Mouse (Mus musculus): ENCODE results near the gene Gm43302. TPM values are rescaled to one million over a fixed set of nuclear protein-coding genes. Genes with fewer than 3 reads are reported as not detected.
"Not testable (repeated sequence)": the region's sequence is repeated elsewhere in the genome, so short reads cannot be mapped to it uniquely, and the experiment has no call there.

Gene Gm43302
- polyA plus RNA-seq, 1 experiment from 2014 or later, result not detected

DNA sequence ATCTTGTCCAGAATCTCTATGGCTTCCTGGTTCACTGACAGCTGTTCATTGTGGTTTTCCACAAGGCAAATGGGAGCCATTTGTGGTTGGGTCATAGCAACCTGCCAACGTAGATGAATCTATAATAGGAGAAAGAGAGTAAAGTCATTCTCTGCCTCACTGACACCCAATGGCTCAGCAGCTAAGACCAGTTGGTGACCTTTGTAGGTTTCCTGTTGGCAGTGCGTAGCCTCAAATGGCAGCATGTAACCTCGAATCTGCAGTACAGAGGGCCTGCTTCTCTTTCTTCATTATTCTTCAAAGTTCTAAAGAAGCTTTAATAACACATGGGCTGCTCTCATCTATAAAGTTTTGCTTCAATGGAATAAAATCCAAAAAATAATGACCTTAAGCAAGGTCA is 57.5 kb downstream of the Gm43302 start:
- not testable (repeated sequence) for H3K4me1 ChIP-seq (ENCODE audit: control insufficient read depth, insufficient read depth, low read length); H3K4me3 ChIP-seq (ENCODE audit: low read depth, low read length); H3K36me3 ChIP-seq (ENCODE audit: control insufficient read depth, insufficient read depth, low read length); H3K9ac ChIP-seq (replicated peaks; ENCODE audit: low read depth, low read length); H3K4me2 ChIP-seq (ENCODE audit: low read depth, low read length); H3K27me3 ChIP-seq (ENCODE audit: control insufficient read depth, insufficient read depth, low read length); H3K9me3 ChIP-seq (ENCODE audit: control insufficient read depth, low read length); H3K27ac ChIP-seq (ENCODE audit: low read depth, low read length); ATAC-seq (ENCODE audit: low read depth)
- WGBS, result 92% methylated on average over 3 of the region's 3 CpGs

DNA sequence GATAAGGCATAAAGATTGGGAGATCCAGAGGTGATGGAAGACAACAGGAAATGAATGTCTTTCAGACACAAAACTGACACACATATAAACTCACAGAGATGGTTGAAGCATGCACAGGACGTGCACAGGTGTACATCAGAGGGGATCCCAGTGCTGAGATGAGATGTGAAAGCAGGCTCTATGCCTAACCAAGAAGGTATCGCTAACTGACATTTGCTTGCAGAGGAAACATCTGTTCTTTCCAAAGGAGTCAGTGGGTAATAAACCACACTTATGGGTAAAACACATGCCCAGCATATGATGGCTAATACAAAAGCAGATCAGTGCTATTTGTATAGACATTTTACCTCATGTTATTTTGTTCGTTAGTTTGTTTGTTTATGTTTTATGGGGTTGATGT is 84.5 kb downstream of the Gm43302 start:
- not testable (repeated sequence) for ATAC-seq (ENCODE audit: low read depth); H3K27ac ChIP-seq (ENCODE audit: low read depth, low read length); H3K4me1 ChIP-seq (ENCODE audit: control insufficient read depth, insufficient read depth, low read length); H3K36me3 ChIP-seq (ENCODE audit: control insufficient read depth, insufficient read depth, low read length); H3K9ac ChIP-seq (replicated peaks; ENCODE audit: low read depth, low read length); H3K9me3 ChIP-seq (ENCODE audit: control insufficient read depth, low read length); H3K27me3 ChIP-seq (ENCODE audit: control insufficient read depth, insufficient read depth, low read length); H3K4me2 ChIP-seq (ENCODE audit: low read depth, low read length); H3K4me3 ChIP-seq (ENCODE audit: low read depth, low read length)
- no CpG with 5 or more reads among the region's 3 CpGs for WGBS

- not testable (repeated sequence) for H3K9me3 ChIP-seq (ENCODE audit: control insufficient read depth, low read length); H3K27ac ChIP-seq (ENCODE audit: low read depth, low read length); H3K36me3 ChIP-seq (ENCODE audit: control insufficient read depth, insufficient read depth, low read length); H3K27me3 ChIP-seq (ENCODE audit: control insufficient read depth, insufficient read depth, low read length); H3K9ac ChIP-seq (replicated peaks; ENCODE audit: low read depth, low read length); ATAC-seq (ENCODE audit: low read depth); H3K4me1 ChIP-seq (ENCODE audit: control insufficient read depth, insufficient read depth, low read length); H3K4me2 ChIP-seq (ENCODE audit: low read depth, low read length); H3K4me3 ChIP-seq (ENCODE audit: low read depth, low read length)
- 97% methylated on average over 4 of the region's 4 CpGs for WGBS
Measured at GRCm38 (mm10) chr5:105200791-105201355, 92.6 kb downstream of the Gm43302 start.

GRCm38 (mm10) chr5:105199149-105199548 is 94.3 kb downstream of the Gm43302 start:
- H3K4me3 ChIP-seq (ENCODE audit: low read depth, low read length); H3K4me1 ChIP-seq (ENCODE audit: control insufficient read depth, insufficient read depth, low read length); H3K36me3 ChIP-seq (ENCODE audit: control insufficient read depth, insufficient read depth, low read length); H3K4me2 ChIP-seq (ENCODE audit: low read depth, low read length); H3K9me3 ChIP-seq (ENCODE audit: control insufficient read depth, low read length); H3K9ac ChIP-seq (replicated peaks; ENCODE audit: low read depth, low read length); H3K27me3 ChIP-seq (ENCODE audit: control insufficient read depth, insufficient read depth, low read length); ATAC-seq (ENCODE audit: low read depth); H3K27ac ChIP-seq (ENCODE audit: low read depth, low read length): not testable (repeated sequence)
- WGBS, result 100% methylated on average over 1 of the region's 1 CpGs

DNA sequence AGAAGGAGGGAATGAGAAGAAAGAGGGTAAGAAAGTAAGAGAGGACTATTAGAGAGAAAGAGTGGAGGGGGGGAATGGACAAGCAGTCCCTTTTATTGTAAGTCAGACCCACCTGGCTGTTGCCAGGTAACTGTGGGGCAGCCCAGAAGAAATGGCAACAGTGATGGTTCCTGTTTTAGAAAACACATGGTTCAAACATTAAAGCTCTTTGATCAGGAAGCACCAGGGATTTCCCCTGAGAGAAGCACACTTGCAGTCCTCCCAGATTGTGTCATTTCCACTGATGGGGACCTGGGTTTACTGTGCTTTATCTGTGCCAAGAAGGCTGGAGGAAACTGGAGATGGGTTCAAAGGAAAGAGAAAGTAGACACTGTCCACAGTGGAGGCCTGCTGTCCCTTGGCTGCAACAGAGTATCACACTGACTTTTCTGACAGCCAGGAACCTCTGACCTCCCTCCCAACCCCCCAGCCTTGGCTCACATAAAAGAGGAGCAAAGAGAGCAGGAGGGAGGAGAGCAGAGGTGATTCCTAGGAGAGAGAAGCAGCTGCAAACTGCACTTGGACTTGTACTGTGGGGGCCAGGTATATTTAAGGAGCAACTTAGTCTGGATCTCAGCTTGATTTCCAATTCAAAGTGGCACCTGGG is 95.5 kb downstream of the Gm43302 start:
- H3K36me3 ChIP-seq (ENCODE audit: control insufficient read depth, insufficient read depth, low read length); ATAC-seq (ENCODE audit: low read depth); H3K27ac ChIP-seq (ENCODE audit: low read depth, low read length); H3K9me3 ChIP-seq (ENCODE audit: control insufficient read depth, low read length); H3K27me3 ChIP-seq (ENCODE audit: control insufficient read depth, insufficient read depth, low read length); H3K4me1 ChIP-seq (ENCODE audit: control insufficient read depth, insufficient read depth, low read length); H3K9ac ChIP-seq (replicated peaks; ENCODE audit: low read depth, low read length); H3K4me3 ChIP-seq (ENCODE audit: low read depth, low read length); H3K4me2 ChIP-seq (ENCODE audit: low read depth, low read length): not testable (repeated sequence)

- not testable (repeated sequence) for H3K4me1 ChIP-seq (ENCODE audit: control insufficient read depth, insufficient read depth, low read length); H3K36me3 ChIP-seq (ENCODE audit: control insufficient read depth, insufficient read depth, low read length); H3K4me2 ChIP-seq (ENCODE audit: low read depth, low read length); H3K9ac ChIP-seq (replicated peaks; ENCODE audit: low read depth, low read length); H3K27me3 ChIP-seq (ENCODE audit: control insufficient read depth, insufficient read depth, low read length); H3K4me3 ChIP-seq (ENCODE audit: low read depth, low read length); H3K27ac ChIP-seq (ENCODE audit: low read depth, low read length); H3K9me3 ChIP-seq (ENCODE audit: control insufficient read depth, low read length); ATAC-seq (ENCODE audit: low read depth)
- WGBS, result 71% methylated on average over 5 of the region's 5 CpGs
Measured at GRCm38 (mm10) chr5:105196308-105196707, 97.2 kb downstream of the Gm43302 start.

- not testable (repeated sequence) for H3K4me3 ChIP-seq (ENCODE audit: low read depth, low read length); ATAC-seq (ENCODE audit: low read depth)
- 77% methylated on average over 2 of the region's 2 CpGs for WGBS
Measured at GRCm38 (mm10) chr5:105192536-105192935, 101.0 kb downstream of the Gm43302 start.

DNA sequence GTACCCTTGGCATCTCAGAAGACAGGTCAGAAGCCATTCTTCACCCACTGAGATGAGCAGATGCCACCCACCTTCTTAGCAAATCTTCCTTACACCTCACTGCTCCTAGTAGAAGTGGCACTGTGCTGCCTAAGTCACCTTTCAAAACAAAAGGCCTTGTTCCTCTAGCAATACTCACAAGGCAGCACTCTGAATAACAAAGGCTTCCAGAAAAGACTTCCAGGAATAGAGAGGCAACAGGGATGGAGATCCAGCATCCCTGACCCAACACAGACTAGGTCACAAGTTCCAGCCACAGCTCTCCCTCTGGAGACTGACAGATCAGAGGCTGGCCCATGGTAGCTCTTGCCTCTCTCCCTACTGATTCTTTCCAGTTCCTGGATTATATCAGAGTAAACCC is 112.0 kb downstream of the Gm43302 start:
- H3K4me2 ChIP-seq (ENCODE audit: low read depth, low read length), result no peak overlapping the region
- no peak overlapping the region for H3K27ac ChIP-seq (ENCODE audit: low read depth, low read length)
- no peak overlapping the region for H3K9ac ChIP-seq (replicated peaks; ENCODE audit: low read depth, low read length)
- ATAC-seq (ENCODE audit: low read depth), result no peak
- H3K9me3 ChIP-seq (ENCODE audit: control insufficient read depth, low read length), result no peaks in the 10 kb centered on the region
- no peaks in the 10 kb centered on the region for H3K36me3 ChIP-seq (ENCODE audit: control insufficient read depth, insufficient read depth, low read length)
- H3K4me3 ChIP-seq (ENCODE audit: low read depth, low read length), result no peak overlapping the region
- no peaks in the 10 kb centered on the region for H3K27me3 ChIP-seq (ENCODE audit: control insufficient read depth, insufficient read depth, low read length)
- no peaks in the 10 kb centered on the region for H3K4me1 ChIP-seq (ENCODE audit: control insufficient read depth, insufficient read depth, low read length)

More at GRCm38 (mm10) chr5:105192536-105192935, 101.0 kb downstream of the Gm43302 start:
- H3K36me3 ChIP-seq (ENCODE audit: control insufficient read depth, insufficient read depth, low read length); H3K27ac ChIP-seq (ENCODE audit: low read depth, low read length); H3K9me3 ChIP-seq (ENCODE audit: control insufficient read depth, low read length); H3K4me1 ChIP-seq (ENCODE audit: control insufficient read depth, insufficient read depth, low read length); H3K4me2 ChIP-seq (ENCODE audit: low read depth, low read length); H3K9ac ChIP-seq (replicated peaks; ENCODE audit: low read depth, low read length); H3K27me3 ChIP-seq (ENCODE audit: control insufficient read depth, insufficient read depth, low read length): not testable (repeated sequence)
